Mouse (Mus musculus) CH12.LX (cell line): Measurements from ENCODE around the gene Rest.

Experiments
- CTCF ChIP-seq, 2 experiments: IDR thresholded peaks in 1 of 2; conservative IDR thresholded peaks in 1 of 2; 2 replicates each; pipeline ENCODE4 v1.5.1; 2011 to 2012; ENCODE audit warnings: low read depth in 2 of 2, low read length in 2 of 2, improper control_type of control experiment in 1 of 2, inconsistent platforms in 1 of 2, mild to moderate bottlenecking in 1 of 2, moderate library complexity in 1 of 2
- ELF1 ChIP-seq: IDR thresholded peaks from 2 replicates; pipeline ENCODE4 v1.6.1; 2014; ENCODE audit warnings: low read depth, mild to moderate bottlenecking, inconsistent platforms, low read length, improper control_type of control experiment
- EP300 ChIP-seq: IDR thresholded peaks from 2 replicates; pipeline ENCODE4 v1.6.1; 2011; ENCODE audit warnings: low read length, improper control_type of control experiment
- JUND ChIP-seq: conservative IDR thresholded peaks from 2 replicates; pipeline ENCODE4 v1.6.1; 2011; ENCODE audit warnings: low read depth, low read length, improper control_type of control experiment
- MAFK ChIP-seq: IDR thresholded peaks from 2 replicates; pipeline ENCODE4 v1.6.1; 2011; ENCODE audit warnings: low read length, improper control_type of control experiment; ENCODE audit not compliant: insufficient replicate concordance
- MXI1 ChIP-seq: IDR thresholded peaks from 2 replicates; pipeline ENCODE4 v1.6.1; 2011; ENCODE audit warnings: mild to moderate bottlenecking, low read depth, low read length, improper control_type of control experiment
- MYC ChIP-seq: IDR thresholded peaks from 2 replicates; pipeline ENCODE4 v1.6.1; 2011; ENCODE audit warnings: low read depth, mild to moderate bottlenecking, improper control_type of control experiment, low read length
- NELFE ChIP-seq: IDR thresholded peaks from 2 replicates; pipeline ENCODE4 v1.6.1; 2011; ENCODE audit warnings: low read depth, low read length, improper control_type of control experiment
- POLR2A ChIP-seq: IDR thresholded peaks from 2 replicates; pipeline ENCODE4 v1.6.1; 2011; ENCODE audit warnings: low read depth, mild to moderate bottlenecking, improper control_type of control experiment, low read length
- RCOR1 ChIP-seq: conservative IDR thresholded peaks from 2 replicates; pipeline ENCODE4 v1.6.1; 2012; ENCODE audit warnings: low read depth, mild to moderate bottlenecking, inconsistent platforms, low read length, improper control_type of control experiment
- UBTF ChIP-seq: IDR thresholded peaks from 2 replicates; pipeline ENCODE4 v1.6.1; 2012; ENCODE audit warnings: low read depth, mild to moderate bottlenecking, inconsistent platforms, low read length, improper control_type of control experiment, moderate library complexity
- USF1 ChIP-seq: IDR thresholded peaks from 2 replicates; pipeline ENCODE4 v1.6.1; 2014; ENCODE audit warnings: low read depth, mild to moderate bottlenecking, inconsistent platforms, low read length, improper control_type of control experiment

DNA sequence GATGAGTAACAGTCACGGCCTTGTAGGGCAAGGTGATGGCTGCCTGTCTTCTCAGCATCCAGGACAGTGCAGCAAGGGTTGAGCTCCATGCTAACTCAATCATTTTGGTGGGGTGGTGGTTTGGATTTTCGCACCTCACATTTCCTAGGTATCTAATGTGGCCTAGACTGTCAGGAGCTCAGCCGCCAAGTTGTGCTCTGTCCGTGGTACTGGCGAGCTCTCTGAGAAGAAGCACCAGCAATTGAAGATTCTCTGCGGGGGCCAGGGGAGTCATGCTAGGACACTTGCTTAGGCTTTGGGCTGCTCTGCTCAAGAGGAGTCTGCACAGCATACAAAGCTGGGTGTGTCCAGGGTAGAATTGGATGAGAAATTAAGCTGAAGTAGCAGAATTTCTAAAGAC is 22.6 kb downstream of the Rest start:
- TF ChIP-seq CTCF (conservative IDR thresholded peaks at IDR 0.05 in 1 of 2, IDR thresholded peaks at IDR 0.05 in 1 of 2; ENCODE audit: low read depth in 2 of 2, low read length in 2 of 2) (no peak), EP300 (no peak), POLR2A (no peak), MXI1 (no peak), ELF1 (no peak), MAFK (no peak), UBTF (no peak), MYC (no peak), USF1 (no peak), NELFE (no peak), RCOR1 (no peak), JUND (no peak)
